Mouse (Mus musculus): ENCODE measurements at regions not wholly inside any gene's neighbourhood (a gene's known extent, or its start where the extent isn't known, plus 50 kb on each side); places are given as distances from the start of the nearest gene placed in this dataset.
A peak's percentile ranks its signal among the peaks of the same experiment; 100 is the strongest.

DNA sequence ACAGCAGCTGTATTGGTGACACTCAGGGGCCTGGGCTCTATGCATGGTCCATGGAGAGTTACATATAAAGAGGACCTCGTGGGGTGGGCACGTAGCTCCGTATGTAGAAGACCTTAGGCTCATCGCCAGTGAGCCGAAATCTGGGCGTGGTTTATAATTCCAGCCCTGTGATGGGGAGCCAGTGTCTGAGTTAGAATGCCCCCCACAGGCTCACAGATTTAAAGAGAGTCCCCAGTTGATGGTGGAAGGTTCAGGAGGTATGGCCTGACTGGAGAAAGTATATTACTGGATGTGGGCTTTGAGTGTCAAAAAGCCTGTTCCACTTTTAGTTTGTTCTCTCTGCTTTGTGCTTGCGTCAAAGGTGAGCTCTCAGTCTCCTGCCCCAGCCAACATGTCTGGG lies 54.8 kb downstream of the 1700122O11Rik start:
- TF ChIP-seq CTCF (conservative IDR thresholded peaks at IDR 0.05; ENCODE audit: low read length) (no peak), NANOG (IDR thresholded peaks at IDR 0.05; ENCODE audit: borderline replicate concordance, low read length) (peak; percentile 53; the same call in 1 of the 2 replicates)
- Histone ChIP-seq H3K4me1 (replicated peaks; ENCODE audit: low read depth, low read length) (peaks cover 61% of the 10 kb centered on the region), H3K9me3 (ENCODE audit: low read length) (no peaks in the 10 kb centered on the region), H3K27me3 (ENCODE audit: insufficient read depth, low read length) (peaks cover 7% of the 10 kb centered on the region; the same call in 1 of the 2 replicates), H3K36me3 (ENCODE audit: insufficient read depth, low read length) (no peaks in the 10 kb centered on the region), H3K4me3 (replicated peaks; ENCODE audit: low read length) (no peak overlapping the region)

DNA sequence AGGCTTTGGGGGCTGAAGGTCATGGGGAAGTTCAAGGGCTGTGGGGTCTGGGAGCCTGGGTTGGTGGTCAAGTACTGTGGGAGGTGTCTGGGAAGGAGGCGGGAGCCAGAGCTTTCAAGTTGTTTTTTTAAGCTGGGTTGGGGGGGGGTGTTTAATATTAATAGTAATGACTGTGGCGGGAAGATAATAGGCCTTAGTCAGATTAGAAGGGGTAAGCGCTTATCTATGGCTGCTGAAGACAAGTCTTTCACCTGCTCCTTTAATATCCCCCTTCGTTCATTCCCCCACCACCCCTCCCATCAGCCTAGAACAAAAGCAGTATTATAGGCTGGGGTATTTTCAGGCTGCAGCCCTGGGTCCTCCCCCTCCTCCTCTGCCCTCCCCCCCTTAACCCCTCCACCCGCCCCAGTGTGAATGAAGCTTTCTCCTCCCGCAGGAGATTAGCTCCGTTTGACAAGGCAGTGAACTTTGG lies 56.5 kb downstream of the 1700122O11Rik start:
- no peak for TF ChIP-seq POU5F1 (IDR thresholded peaks at IDR 0.05; ENCODE audit: borderline replicate concordance, low read length)
- no peak for TF ChIP-seq NANOG (IDR thresholded peaks at IDR 0.05; ENCODE audit: borderline replicate concordance, low read length)
- TF ChIP-seq CTCF (conservative IDR thresholded peaks at IDR 0.05; ENCODE audit: low read length), result no peak
- Histone ChIP-seq H3K4me3 (replicated peaks; ENCODE audit: low read length) (no peak overlapping the region), H3K27me3 (ENCODE audit: insufficient read depth, low read length) (peaks cover 7% of the 10 kb centered on the region; the same call in 1 of the 2 replicates), H3K36me3 (ENCODE audit: insufficient read depth, low read length) (no peaks in the 10 kb centered on the region), H3K4me1 (replicated peaks; ENCODE audit: low read depth, low read length) (peaks cover 60% of the 10 kb centered on the region), H3K9me3 (ENCODE audit: low read length) (no peaks in the 10 kb centered on the region)

DNA sequence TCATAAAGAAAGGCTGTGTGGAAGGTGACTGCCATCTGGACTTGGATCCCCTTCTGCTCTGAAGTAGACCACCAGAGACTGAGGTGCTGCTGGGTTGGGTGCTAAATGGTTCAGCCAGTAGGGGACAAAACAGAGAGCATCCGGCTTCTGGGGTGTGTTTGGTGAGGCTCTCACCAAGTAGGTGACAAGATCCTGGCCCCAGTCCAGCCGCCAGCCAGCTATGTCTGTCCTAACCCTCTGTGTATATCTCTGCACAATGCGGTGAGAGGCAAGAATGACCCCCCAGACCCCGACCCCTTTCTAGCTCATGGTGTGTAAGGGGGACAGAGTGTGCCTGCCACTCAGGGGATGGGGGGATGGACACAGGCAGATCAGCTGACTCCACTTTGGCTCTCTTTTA lies 54.8 kb upstream of the Foxp4 start:
- peaks cover 16% of the 10 kb centered on the region for H3K27me3 ChIP-seq (ENCODE audit: insufficient read depth, low read length)
- no peaks in the 10 kb centered on the region for H3K9me3 ChIP-seq (ENCODE audit: low read length)
- no peaks in the 10 kb centered on the region for H3K36me3 ChIP-seq (ENCODE audit: insufficient read depth, low read length)
- TF ChIP-seq POU5F1 (IDR thresholded peaks at IDR 0.05; ENCODE audit: borderline replicate concordance, low read length) (no peak), CTCF (conservative IDR thresholded peaks at IDR 0.05; ENCODE audit: low read length) (no peak), NANOG (IDR thresholded peaks at IDR 0.05; ENCODE audit: borderline replicate concordance, low read length) (no peak)
- H3K4me3 ChIP-seq (replicated peaks; ENCODE audit: low read length), result no peak overlapping the region
- peaks cover 76% of the 10 kb centered on the region for H3K4me1 ChIP-seq (replicated peaks; ENCODE audit: low read depth, low read length)

DNA sequence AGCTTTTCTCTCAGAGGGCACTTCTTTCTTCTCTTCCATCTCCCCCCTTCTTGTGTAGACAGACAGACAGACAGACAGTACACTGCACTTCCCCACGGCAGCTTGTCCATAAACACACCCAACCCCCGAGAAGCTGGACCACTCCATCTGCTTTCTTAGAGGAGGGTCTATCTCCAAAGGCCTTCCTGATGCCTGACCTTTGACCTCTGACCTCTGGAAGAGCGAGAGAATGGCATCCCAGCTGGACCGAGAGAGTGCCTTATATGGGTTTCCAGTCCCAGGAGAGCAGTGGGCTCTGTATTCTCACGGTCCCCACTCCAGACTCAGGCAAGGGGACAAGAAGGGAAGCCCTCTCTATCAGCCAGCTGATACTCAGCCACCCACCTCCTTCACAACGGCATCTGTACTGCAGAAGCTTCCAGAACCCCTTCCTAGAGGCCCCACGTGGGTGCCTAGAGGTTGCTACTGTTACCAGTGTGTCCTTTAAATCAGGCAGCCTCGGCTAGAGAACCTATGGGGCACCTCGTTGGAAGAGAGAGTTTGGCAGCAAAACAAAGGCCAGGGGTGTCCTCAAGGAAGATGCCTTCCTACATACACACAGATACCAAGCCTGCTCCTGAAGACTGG lies 54.1 kb upstream of the Foxp4 start:
- Histone ChIP-seq H3K27me3 (ENCODE audit: insufficient read depth, low read length) (peaks cover 24% of the 10 kb centered on the region), H3K4me1 (replicated peaks; ENCODE audit: low read depth, low read length) (peaks cover 75% of the 10 kb centered on the region), H3K4me3 (replicated peaks; ENCODE audit: low read length) (no peak overlapping the region), H3K36me3 (ENCODE audit: insufficient read depth, low read length) (no peaks in the 10 kb centered on the region), H3K9me3 (ENCODE audit: low read length) (no peaks in the 10 kb centered on the region)
- TF ChIP-seq POU5F1 (IDR thresholded peaks at IDR 0.05; ENCODE audit: borderline replicate concordance, low read length), result no peak
- TF ChIP-seq NANOG (IDR thresholded peaks at IDR 0.05; ENCODE audit: borderline replicate concordance, low read length), result no peak
- no peak for TF ChIP-seq CTCF (conservative IDR thresholded peaks at IDR 0.05; ENCODE audit: low read length)

DNA sequence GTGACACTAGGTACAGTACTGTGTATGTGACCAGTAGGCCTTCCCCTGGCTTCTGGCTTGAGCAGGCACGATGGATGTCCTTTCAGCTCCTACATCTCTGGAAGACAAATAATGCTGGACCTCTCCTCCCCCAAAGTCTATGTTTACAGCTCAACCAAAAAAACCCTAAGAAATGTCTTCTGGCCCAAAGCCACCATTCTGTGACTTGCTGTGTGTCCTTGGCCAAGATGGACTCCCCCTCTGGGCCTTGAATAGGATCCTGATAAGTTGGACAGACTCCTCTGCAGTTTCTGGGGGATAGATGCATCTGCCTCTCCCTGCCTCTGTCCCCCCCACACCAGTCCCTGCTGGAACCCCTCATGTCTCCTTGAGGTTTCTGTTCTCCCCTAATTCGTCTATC lies 53.6 kb upstream of the Foxp4 start:
- Histone ChIP-seq H3K4me1 (replicated peaks; ENCODE audit: low read depth, low read length) (peaks cover 75% of the 10 kb centered on the region), H3K36me3 (ENCODE audit: insufficient read depth, low read length) (no peaks in the 10 kb centered on the region), H3K27me3 (ENCODE audit: insufficient read depth, low read length) (peaks cover 29% of the 10 kb centered on the region), H3K9me3 (ENCODE audit: low read length) (no peaks in the 10 kb centered on the region), H3K4me3 (replicated peaks; ENCODE audit: low read length) (no peak overlapping the region)
- TF ChIP-seq NANOG (IDR thresholded peaks at IDR 0.05; ENCODE audit: borderline replicate concordance, low read length) (no peak), POU5F1 (IDR thresholded peaks at IDR 0.05; ENCODE audit: borderline replicate concordance, low read length) (no peak), CTCF (conservative IDR thresholded peaks at IDR 0.05; ENCODE audit: low read length) (no peak)

DNA sequence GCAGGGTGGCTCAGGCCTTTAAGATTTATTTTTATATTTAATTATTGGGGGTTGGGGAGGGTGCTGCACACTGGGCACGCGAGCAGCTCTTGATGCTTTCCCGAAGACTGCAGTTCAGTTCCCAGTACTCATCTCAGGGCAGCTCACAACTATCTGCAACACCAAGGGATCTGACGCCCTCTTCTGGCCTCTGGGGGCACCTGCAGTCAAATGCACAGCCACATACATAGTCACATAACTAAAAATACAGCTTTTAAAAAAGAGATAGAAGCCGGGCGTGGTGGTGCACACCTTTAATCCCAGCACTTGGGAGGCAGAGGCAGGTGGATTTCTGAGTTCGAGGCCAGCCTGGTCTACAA lies 52.5 kb upstream of the Foxp4 start:
- Histone ChIP-seq H3K27me3 (ENCODE audit: insufficient read depth, low read length) (peaks cover 36% of the 10 kb centered on the region), H3K36me3 (ENCODE audit: insufficient read depth, low read length) (no peaks in the 10 kb centered on the region), H3K4me3 (replicated peaks; ENCODE audit: low read length) (peak overlapping the region; percentile 74), H3K4me1 (replicated peaks; ENCODE audit: low read depth, low read length) (peaks cover 71% of the 10 kb centered on the region), H3K9me3 (ENCODE audit: low read length) (no peaks in the 10 kb centered on the region)
- TF ChIP-seq NANOG (IDR thresholded peaks at IDR 0.05; ENCODE audit: borderline replicate concordance, low read length) (no peak), CTCF (conservative IDR thresholded peaks at IDR 0.05; ENCODE audit: low read length) (peak; percentile 48)

DNA sequence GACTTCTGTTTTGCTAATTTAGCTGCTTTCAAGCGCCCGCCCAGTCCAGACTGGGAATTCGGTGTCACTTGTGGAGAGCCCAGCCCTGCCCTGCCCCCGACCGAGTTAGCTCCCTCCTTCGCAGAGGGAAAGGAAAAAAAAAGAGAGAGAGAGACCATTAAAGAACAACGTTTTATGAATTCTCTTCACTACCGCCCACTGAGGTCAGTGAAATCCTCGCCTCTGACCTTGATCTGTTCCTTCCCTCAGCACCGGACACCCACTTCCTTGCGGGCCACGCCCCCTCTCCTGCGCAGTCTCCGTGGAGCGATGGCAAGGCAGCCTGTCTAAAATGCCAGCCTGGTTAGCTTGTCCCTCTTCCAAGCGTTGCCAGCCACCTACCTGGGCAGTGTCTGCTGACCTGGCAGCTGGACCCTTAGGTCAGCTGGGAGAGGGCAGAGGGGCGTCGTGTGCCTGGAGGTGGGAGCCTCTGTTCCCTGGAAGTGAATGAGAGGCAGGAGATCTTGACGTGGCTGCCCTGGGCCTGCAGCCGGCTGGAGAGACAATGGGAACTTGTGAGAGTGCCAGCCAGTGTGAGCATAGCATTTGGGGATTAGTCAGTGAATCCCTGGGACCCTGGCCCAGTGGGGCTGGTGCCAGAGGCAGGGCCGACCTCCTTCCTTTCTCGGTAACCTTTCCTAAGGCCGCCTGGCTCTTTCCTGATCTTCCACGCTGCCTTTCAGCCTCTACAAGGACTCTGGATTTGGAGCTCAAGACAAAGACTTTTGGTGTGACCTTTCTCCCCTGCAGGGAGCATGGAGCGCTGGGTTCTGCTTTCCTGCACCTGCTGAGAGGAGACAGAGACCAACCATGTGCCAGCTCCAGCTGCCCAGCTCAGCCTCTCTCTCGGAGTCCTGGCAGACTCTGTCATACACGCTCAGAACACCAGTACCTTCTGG lies 51.9 kb upstream of the Foxp4 start:
- Histone ChIP-seq H3K27me3 (ENCODE audit: insufficient read depth, low read length) (peaks cover 39% of the 10 kb centered on the region), H3K4me3 (replicated peaks; ENCODE audit: low read length) (peak overlapping the region; percentile 74), H3K4me1 (replicated peaks; ENCODE audit: low read depth, low read length) (peaks cover 65% of the 10 kb centered on the region), H3K9me3 (ENCODE audit: low read length) (no peaks in the 10 kb centered on the region), H3K36me3 (ENCODE audit: insufficient read depth, low read length) (no peaks in the 10 kb centered on the region)
- TF ChIP-seq CTCF (conservative IDR thresholded peaks at IDR 0.05; ENCODE audit: low read length) (no peak), POU5F1 (IDR thresholded peaks at IDR 0.05; ENCODE audit: borderline replicate concordance, low read length) (no peak), NANOG (IDR thresholded peaks at IDR 0.05; ENCODE audit: borderline replicate concordance, low read length) (no peak; the same call in 1 of the 2 replicates)

DNA sequence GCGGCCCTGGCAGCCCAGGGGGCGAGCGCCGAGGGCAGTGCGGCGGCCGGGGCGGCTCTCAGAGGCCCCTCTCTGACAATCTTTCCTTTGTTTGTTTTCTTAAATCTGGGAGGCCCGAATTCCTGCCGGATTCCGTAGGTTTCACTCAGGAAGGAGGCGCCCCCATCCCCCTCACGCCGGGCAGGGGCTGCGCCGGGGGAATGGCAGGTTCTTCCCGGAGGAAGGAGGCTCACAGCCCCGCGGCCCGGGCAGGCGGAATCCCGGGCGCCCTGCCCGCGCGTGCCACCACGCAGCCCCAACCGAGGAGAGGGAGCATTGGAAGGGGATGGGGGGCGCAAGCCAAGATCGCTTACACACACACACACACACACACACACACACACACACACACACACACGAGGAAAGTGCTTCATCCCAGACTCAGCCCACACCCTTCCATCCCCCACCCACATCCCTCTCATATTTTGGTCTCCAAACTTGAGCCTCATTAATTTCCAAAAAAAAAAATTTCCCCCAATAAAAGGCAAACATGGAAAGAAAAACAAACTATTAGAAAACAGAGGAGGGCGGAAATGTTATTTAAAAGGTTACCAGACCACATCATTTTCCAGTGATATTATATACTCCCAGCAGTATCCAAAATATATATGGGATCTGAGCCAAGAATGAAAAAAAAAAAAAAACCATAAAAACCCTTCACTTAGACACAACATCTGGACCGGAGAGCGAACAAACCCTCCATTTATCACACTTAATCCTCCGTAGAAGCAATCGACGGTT lies 51.0 kb upstream of the Foxp4 start:
- Histone ChIP-seq H3K4me1 (replicated peaks; ENCODE audit: low read depth, low read length) (peaks cover 58% of the 10 kb centered on the region), H3K9me3 (ENCODE audit: low read length) (no peaks in the 10 kb centered on the region), H3K36me3 (ENCODE audit: insufficient read depth, low read length) (no peaks in the 10 kb centered on the region), H3K4me3 (replicated peaks; ENCODE audit: low read length) (peak overlapping the region; percentile 74), H3K27me3 (ENCODE audit: insufficient read depth, low read length) (peaks cover 39% of the 10 kb centered on the region)
- TF ChIP-seq POU5F1 (IDR thresholded peaks at IDR 0.05; ENCODE audit: borderline replicate concordance, low read length), result no peak
- no peak for TF ChIP-seq CTCF (conservative IDR thresholded peaks at IDR 0.05; ENCODE audit: low read length)
- no peak for TF ChIP-seq NANOG (IDR thresholded peaks at IDR 0.05; ENCODE audit: borderline replicate concordance, low read length)

All from E14TG2a.4 (cell line).